19 mouse cellular contexts compared by ENCODE assay signal in the genomic region with DNA sequence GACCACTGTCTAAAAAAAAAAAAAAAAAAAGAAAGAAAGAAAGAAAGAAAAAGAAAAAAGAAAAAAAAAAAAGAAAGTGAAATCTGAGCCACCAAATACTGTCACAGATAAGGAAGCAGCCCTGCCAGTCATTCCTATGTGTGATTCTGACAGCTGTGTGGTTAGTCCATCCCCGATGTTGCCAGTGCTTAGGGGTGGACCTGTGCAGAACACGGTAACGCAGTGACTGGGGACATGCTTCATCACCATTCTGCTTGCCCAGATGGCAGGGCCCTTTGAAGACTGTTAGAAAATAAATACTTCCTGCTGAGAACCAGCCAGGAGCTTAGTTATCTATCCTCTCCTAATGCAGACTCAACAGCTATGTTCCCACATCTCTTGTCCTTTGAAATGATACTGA.
DNase-seq lines count a peak whose midpoint lies in the region; ATAC-seq lines count a peak whose summit lies in the region.
"Had no signal": no experiment of that assay in that cellular context is flagged by ENCODE, and none has a peak within 500 bp of the region (broad histone marks: within the 10 kb centered on the region; RNA-seq: fewer than 3 reads in every experiment).

No protein-coding gene starts in this region.

- 0 out of 2 replicates have a peak, but pooled peaks have one; percentile 15 for ATAC-seq in frontal cortex, adult (ENCODE audit: low TSS enrichment)
- ATAC-seq in common myeloid progenitor, adult 5-6 weeks (replicated peaks; ENCODE audit: low read depth, poor library complexity, severe bottlenecking) = peak; percentile 52; the same call in 1 of the 2 replicates
- 0 out of 2 replicates have a peak, but pooled peaks have one; percentile 37 for ATAC-seq in megakaryocyte progenitor cell, adult 5-6 weeks (replicated peaks; ENCODE audit: poor library complexity)
- ATAC-seq: activated CD4-positive, CD25-positive, alpha-beta regulatory T cell, adult 4 months; CD4-positive, CD25-positive, alpha-beta regulatory T cell, adult 4 months; Patski had no signal

- no peak for DNase-seq in frontal cortex, postnatal 36 days (ENCODE audit: low spot score in 2 of 2)
- DNase-seq in urinary bladder, adult 18-20 months (ENCODE audit: low spot score in 2 of 2) = no peak
- DNase-seq in embryo, embryonic 11 days = no peak
- DNase-seq: adrenal gland, adult 2 months; adrenal gland, adult 8-10 months; adrenal gland, postnatal 10 days; adrenal gland, postnatal 14 days; adrenal gland, postnatal 25 days; adrenal gland, postnatal 36 days; B cell, adult 2 months; cerebellum, adult 11 months; cerebellum, adult 11-12 months; cerebellum, adult 18-20 months had no signal
